Mouse (Mus musculus) gastrocnemius, postnatal 14 days (tissue): ENCODE data around the gene C9. TPM values are rescaled to one million over a fixed set of nuclear protein-coding genes. Genes with fewer than 3 reads are reported as not detected.

Experiments
- total RNA-seq, 2 experiments: library from RNA; stranded (reverse); gene quantifications; 2 replicates each; pipeline ENCODE4 v1.2.3; 2021

C9 gene
- total RNA-seq, 2 experiments from 2014 or later = not detected

Other genes with a start within 250 kb of the C9 start
- 10 to 100 TPM; 19.5 to 31.1 TPM for gene Dab2, start 145.5 kb upstream of the C9 start, total RNA-seq
- gene Fyb, start 77.5 kb downstream of the C9 start, total RNA-seq = 1 to 10 TPM; 2.0 to 3.4 TPM